Mouse (Mus musculus) intestine, embryonic 14.5 days (tissue): ENCODE results near the gene Ubald1. TPM values are rescaled to one million over a fixed set of nuclear protein-coding genes. Genes with fewer than 3 reads are reported as not detected.

Experiments
- ATAC-seq: fragments of 200-750 bp; cut with Nextera tagmentation; replicated peaks from 2 replicates; pipeline ENCODE4 v1.8.0; 2017; ENCODE audit warnings: low read depth, moderate number of reproducible peaks, moderate TSS enrichment, moderate library complexity; ENCODE audit not compliant: low FRiP score, low TSS enrichment
- DNase-seq: peaks from one replicate; pipeline ENCODE4 v3.0.0-alpha.2; 2018; ENCODE audit warnings: low spot score
- H3K27ac ChIP-seq: fragments of 300-500 bp; sonication (generic); 2 replicates; pipeline ENCODE4 v1.5.1; 2014; ENCODE audit warnings: low read depth, mild to moderate bottlenecking, control low read depth
- H3K27me3 ChIP-seq: fragments of 300-500 bp; sonication (generic); replicated peaks from 2 replicates; pipeline ENCODE4 v1.6.1; 2014; ENCODE audit warnings: low read length, control low read depth; ENCODE audit not compliant: control insufficient read depth, insufficient read depth
- H3K36me3 ChIP-seq: fragments of 300-500 bp; sonication (generic); 2 replicates; pipeline ENCODE4 v1.6.1; 2014; ENCODE audit warnings: low read length, control low read depth; ENCODE audit not compliant: control insufficient read depth, insufficient read depth
- H3K4me1 ChIP-seq: fragments of 300-500 bp; sonication (generic); replicated peaks from 2 replicates; pipeline ENCODE4 v1.6.1; 2014; ENCODE audit warnings: low read length, control low read depth, mixed read lengths; ENCODE audit not compliant: control insufficient read depth, insufficient read depth
- H3K4me2 ChIP-seq: fragments of 300-500 bp; sonication (generic); 2 replicates; pipeline ENCODE4 v1.6.1; 2014; ENCODE audit warnings: low read length
- H3K4me3 ChIP-seq: fragments of 300-500 bp; sonication (generic); 2 replicates; pipeline ENCODE4 v1.5.1; 2014; ENCODE audit warnings: low read depth, low read length, control low read depth, mixed read lengths
- H3K9ac ChIP-seq: fragments of 300-500 bp; sonication (generic); 2 replicates; pipeline ENCODE4 v1.6.1; 2014; ENCODE audit warnings: mild to moderate bottlenecking, low read length
- H3K9me3 ChIP-seq: fragments of 300-500 bp; sonication (generic); 2 replicates; pipeline ENCODE4 v1.6.1; 2016; ENCODE audit warnings: low read length, control low read depth; ENCODE audit not compliant: control insufficient read depth
- WGBS: fragments of 180-500 bp; shearing (Covaris S2); extraction: QIAGEN DNeasy Blood & Tissue Kit; methylation state at CpG from one replicate; pipeline ENCODE4 v1.1.7; 2014; 5-methylcytosine and 5-hydroxymethylcytosine counted together
- polyA plus RNA-seq: library from polyadenylated mRNA; unstranded; fragments of >200 nt; fragmentation: Nextera tagmentation; extraction: Ambion mirVana; gene quantifications from 2 replicates; pipeline ENCODE4 v1.2.1, GENCODE M21; 2014

The Ubald1 gene
- polyA plus RNA-seq, 1 experiment from 2014 or later, result 39.3 TPM

DNA sequence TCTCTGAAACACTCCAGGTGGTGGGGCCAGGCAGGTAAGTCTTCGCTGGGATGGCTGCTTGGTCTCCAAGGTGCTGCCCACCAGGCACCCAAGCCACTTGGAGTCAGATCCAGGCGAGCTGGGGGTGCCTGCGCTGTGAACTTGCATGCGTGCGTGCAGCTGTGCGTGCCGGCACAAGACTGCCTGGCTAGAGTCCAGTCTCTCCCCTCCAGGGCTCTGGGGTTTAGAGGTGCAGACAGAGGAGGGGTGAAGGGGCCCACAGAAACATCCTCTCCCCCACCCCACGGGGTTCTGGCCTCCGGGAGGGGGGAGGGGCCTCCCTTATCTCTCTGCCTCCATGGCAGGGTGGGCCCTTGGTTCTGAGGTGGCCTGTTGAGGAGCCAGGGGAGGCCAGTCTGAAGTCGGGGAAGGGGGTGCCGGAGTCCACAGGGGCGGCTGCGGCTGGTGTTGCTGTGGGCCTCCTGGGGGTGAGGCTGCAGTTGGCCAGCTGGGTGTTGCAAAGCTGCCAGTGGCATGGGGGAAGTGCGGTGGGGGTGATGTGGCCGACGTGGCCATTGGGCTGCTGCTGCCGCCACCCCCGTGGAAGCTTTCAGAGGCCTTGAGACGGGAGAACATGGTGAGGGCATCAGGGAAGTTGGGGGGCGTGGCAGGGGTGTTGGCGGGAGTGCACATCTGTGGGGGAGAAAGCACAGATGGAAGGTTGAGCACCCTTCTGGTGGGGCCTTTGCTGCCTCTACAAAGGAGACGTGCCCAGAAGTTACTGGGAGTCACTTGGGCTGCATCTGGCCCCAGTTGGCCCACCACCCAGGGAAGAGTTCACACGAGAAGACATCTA lies 4.7 kb downstream of the Ubald1 start:
- Histone ChIP-seq H3K9me3 (no peaks in the 10 kb centered on the region), H3K27me3 (no peaks in the 10 kb centered on the region), H3K36me3 (peaks cover 35% of the 10 kb centered on the region), H3K9ac (no peak overlapping the region), H3K27ac (no peak overlapping the region), H3K4me2 (no peak overlapping the region), H3K4me3 (no peak overlapping the region), H3K4me1 (peaks cover 25% of the 10 kb centered on the region)
- WGBS, result 84% methylated on average over 21 of the region's 23 CpGs
- ATAC-seq (no peak), DNase-seq (no peak)

DNA sequence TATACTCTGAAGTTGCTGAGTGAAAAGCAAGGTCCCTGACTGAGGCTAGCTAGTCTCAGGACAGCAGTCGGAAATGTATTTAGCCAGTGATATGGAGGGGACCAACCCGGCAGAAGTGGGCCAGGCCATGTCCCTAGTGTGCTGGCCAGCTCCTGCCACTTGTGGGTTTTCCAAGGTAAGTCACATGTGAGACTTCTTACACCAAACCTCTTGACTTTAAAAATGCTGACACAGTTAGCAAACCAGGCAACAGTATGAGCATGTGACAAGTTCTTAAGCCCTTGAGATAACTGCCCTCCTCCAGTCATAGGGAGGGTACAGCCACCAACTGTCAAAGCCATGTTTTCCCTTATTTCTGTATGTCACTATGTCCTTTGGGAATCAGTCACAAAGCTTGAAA lies 8.2 kb downstream of the Ubald1 start:
- Histone ChIP-seq H3K36me3 (peaks cover 50% of the 10 kb centered on the region), H3K27me3 (no peaks in the 10 kb centered on the region), H3K4me3 (no peak overlapping the region), H3K9me3 (no peaks in the 10 kb centered on the region), H3K4me2 (no peak overlapping the region), H3K9ac (no peak overlapping the region), H3K4me1 (peaks cover 11% of the 10 kb centered on the region), H3K27ac (no peak overlapping the region)
- WGBS, result 74% methylated on average over 2 of the region's 2 CpGs
- ATAC-seq (no peak), DNase-seq (no peak)

DNA sequence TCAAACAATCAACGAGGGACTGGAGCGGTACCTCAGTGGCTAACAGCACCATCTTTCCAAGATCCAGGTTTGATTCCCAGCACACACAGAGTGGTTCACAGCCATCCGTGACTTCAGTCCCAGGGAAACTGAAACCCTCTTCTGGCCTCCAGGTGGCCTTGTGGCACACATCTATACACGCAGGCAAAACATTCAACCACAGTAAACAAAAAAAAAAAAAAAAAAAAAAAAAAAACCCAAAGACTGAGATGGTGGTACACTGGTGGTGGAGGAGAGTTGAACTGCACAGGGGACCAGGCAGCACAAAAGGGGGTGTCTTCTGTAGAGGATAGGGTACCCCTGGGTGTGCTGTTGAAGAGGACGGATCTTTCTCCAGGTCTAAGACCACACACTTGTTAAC lies 9.6 kb downstream of the Ubald1 start:
- Histone ChIP-seq H3K36me3 (peaks cover 38% of the 10 kb centered on the region), H3K27ac (no peak overlapping the region), H3K9me3 (no peaks in the 10 kb centered on the region), H3K9ac (no peak overlapping the region), H3K4me2 (no peak overlapping the region), H3K4me1 (no peaks in the 10 kb centered on the region), H3K27me3 (no peaks in the 10 kb centered on the region), H3K4me3 (no peak overlapping the region)
- ATAC-seq (no peak), DNase-seq (no peak)
- WGBS, result 94% methylated on average over 5 of the region's 5 CpGs

DNA sequence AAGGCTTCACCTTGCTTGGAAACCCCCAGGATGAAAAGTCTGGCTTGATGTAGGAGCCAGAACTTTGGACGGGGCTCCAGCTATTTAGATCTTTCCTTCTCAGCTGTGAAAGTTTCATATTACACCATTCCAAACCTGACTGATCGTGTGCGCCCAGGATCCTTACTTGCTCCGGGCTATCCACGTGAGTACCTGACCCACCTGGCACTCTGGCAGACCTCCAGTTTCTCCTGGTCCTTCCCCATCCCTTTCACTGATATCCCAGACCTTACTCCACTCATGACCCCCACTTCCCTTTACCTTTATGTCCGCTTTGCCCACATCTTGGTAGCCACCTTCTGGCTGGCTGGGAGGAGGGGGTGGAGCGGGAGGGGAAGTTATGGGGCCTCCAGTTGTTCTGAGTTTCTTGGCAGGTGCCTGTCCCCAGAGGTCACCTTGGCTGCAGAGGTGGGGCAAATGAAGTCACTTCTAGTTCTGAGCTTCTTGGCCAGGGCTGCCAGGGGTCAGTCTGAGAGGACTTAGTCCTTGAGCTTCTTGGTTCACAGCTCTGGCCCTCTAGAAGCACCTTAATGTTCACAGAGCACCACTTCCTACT lies 13.9 kb downstream of the Ubald1 start:
- WGBS, result 54% methylated on average over 7 of the region's 7 CpGs
- ATAC-seq (no peak), DNase-seq (no peak)
- Histone ChIP-seq H3K36me3 (peaks cover 16% of the 10 kb centered on the region), H3K9me3 (no peaks in the 10 kb centered on the region), H3K4me1 (peaks cover 3% of the 10 kb centered on the region; the same call in 1 of the 2 replicates), H3K4me3 (no peak overlapping the region), H3K4me2 (no peak overlapping the region), H3K27me3 (no peaks in the 10 kb centered on the region), H3K9ac (no peak overlapping the region), H3K27ac (no peak overlapping the region)

DNA sequence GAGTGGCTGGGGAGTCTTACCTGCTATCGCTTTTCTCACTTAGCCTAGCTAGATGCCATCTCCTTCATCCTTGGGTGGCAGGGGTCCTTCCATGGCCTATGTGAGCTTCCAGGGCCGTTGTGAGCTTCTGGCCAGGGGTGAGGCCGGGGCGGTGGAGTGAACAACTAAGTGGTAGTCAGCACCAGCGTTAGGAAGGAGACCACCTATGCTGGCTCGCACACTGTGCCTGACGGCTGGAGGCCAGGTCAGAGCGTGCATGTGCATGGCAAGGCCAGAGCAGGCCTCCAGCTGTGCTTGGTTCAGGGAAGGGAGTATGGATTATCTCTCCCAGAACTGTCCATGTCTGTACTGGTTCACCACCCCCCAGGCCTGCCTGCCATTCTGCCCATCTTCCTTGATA lies 16.4 kb downstream of the Ubald1 start:
- DNase-seq (no peak), ATAC-seq (no peak)
- WGBS, result 72% methylated on average over 8 of the region's 8 CpGs
- H3K4me1 ChIP-seq, result peaks cover 3% of the 10 kb centered on the region; the same call in 1 of the 2 replicates
- H3K27me3 ChIP-seq, result no peaks in the 10 kb centered on the region
- no peak overlapping the region for H3K4me3 ChIP-seq
- H3K9ac ChIP-seq, result no peak overlapping the region
- 0 out of 2 replicates have a peak, but pooled peaks cover 1% of the 10 kb centered on the region for H3K36me3 ChIP-seq
- no peak overlapping the region for H3K27ac ChIP-seq
- H3K4me2 ChIP-seq, result no peak overlapping the region
- H3K9me3 ChIP-seq, result no peaks in the 10 kb centered on the region

DNA sequence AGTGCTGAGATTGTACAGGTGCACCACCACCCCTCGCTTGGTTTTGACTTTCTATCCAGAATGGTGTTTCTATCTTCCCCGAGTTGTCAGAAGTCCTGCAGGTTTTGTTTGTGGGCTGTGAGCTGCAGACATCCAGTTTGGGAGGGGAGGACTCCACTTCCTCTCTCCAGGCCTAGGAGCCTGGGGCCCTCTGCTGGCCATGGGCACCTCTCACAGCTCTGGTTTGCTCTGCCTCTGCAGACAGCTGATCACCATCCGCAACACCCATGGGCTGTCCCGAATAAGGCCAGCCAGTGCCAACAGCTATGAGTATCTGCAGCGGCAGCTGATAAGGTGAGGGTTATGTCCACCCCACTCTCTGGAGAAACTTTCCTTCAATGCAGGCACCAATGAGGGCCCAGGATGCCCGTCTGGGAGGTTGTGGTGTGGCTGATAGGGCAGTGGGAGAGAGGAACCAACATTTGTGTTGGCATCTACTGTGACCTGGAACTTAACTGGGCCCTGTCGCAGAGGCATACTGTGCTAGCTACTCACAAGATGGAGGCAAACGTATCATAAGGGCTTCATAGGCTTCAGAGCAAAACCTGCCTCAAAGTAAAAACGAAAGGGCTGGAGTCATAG lies 17.1 kb downstream of the Ubald1 start:
- H3K4me3 ChIP-seq, result no peak overlapping the region
- ATAC-seq (peak; percentile 70), DNase-seq (peak; percentile 70)
- no peak overlapping the region for H3K27ac ChIP-seq
- no peaks in the 10 kb centered on the region for H3K9me3 ChIP-seq
- H3K36me3 ChIP-seq, result no peaks in the 10 kb centered on the region
- H3K4me2 ChIP-seq, result no peak overlapping the region
- 51% methylated on average over 9 of the region's 9 CpGs for WGBS
- no peak overlapping the region for H3K9ac ChIP-seq
- peaks cover 3% of the 10 kb centered on the region; the same call in 1 of the 2 replicates for H3K4me1 ChIP-seq
- H3K27me3 ChIP-seq, result no peaks in the 10 kb centered on the region

DNA sequence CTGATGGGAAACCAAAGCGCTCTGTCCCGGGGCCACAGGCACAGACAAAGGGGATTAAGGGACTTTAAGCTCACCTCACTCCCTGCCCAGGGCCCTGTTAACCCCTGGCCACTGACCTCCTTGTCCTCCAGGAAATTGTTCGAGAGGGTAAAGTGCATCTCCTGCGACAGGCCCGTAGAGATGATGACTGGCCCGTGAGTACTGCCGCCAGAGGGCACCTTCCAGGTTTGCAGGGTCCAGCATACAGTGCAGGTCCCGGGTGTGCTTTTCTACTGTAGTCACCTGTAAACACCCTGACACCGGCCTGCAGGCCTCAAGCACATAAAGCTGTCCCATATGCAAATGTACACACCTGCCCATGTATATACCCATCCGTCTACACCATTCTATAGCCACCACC lies 18.7 kb downstream of the Ubald1 start:
- H3K9me3 ChIP-seq, result no peaks in the 10 kb centered on the region
- 54% methylated on average over 10 of the region's 10 CpGs for WGBS
- H3K4me1 ChIP-seq, result peaks cover 3% of the 10 kb centered on the region; the same call in 1 of the 2 replicates
- no peak overlapping the region for H3K4me2 ChIP-seq
- no peak for ATAC-seq
- H3K27ac ChIP-seq, result no peak overlapping the region
- no peak overlapping the region for H3K9ac ChIP-seq
- no peak for DNase-seq
- H3K4me3 ChIP-seq, result no peak overlapping the region
- H3K36me3 ChIP-seq, result no peaks in the 10 kb centered on the region
- no peaks in the 10 kb centered on the region for H3K27me3 ChIP-seq

DNA sequence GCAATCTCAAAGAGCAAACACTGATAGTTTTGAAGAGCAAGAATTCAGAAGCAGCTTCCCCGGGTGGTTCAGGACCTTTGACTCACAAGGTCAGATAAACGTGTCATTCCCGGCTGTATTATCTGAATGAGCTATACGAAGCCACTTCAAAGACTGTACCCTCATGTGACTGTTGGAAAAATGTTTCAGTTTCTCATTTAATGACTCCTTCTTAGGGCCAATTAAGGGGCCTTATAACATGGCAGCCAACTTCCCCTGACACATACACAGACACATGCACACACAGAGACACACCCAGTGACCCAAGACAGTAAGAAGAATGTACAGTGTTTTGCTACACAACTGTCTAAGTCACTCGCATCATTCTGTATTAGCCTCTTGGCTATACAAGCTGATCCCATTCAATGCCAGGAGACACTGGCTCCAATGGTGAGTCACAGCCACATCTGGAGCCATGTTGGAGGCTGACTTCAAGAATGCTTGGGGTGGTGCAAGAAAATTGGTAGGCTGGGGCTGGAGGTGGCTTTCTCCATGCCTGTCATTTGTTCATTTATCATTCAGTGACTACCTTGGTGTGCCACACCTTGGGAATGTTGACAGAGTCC lies 25.0 kb downstream of the Ubald1 start:
- Histone ChIP-seq H3K36me3 (no peaks in the 10 kb centered on the region), H3K4me2 (no peak overlapping the region), H3K4me1 (peaks cover 13% of the 10 kb centered on the region), H3K9ac (no peak overlapping the region), H3K9me3 (no peaks in the 10 kb centered on the region), H3K27me3 (no peaks in the 10 kb centered on the region), H3K4me3 (no peak overlapping the region), H3K27ac (no peak overlapping the region)
- no peak for ATAC-seq
- no peak for DNase-seq
- 38% methylated on average over 5 of the region's 5 CpGs for WGBS
